Mouse (Mus musculus) spleen, adult 2 months (tissue): Measurements from ENCODE around the gene Acer1. TPM values are rescaled to one million over a fixed set of nuclear protein-coding genes. Genes with fewer than 3 reads are reported as not detected.

Experiments used
- DNase-seq, 2 experiments: peaks; one replicate each; pipeline versions ENCODE4 v3.0.0 to v3.0.0-alpha.2; 2012 to 2021; ENCODE audit warnings: low spot score in 2 of 2, low read depth in 1 of 2
- H3K27ac ChIP-seq: fragments of 200-500 bp; 2 replicates; pipeline ENCODE4 v1.5.1; 2012; ENCODE audit warnings: low read length, inconsistent platforms; ENCODE audit not compliant: insufficient read depth
- H3K27me3 ChIP-seq: fragments of 200-500 bp; 2 replicates; pipeline ENCODE4 v1.6.1; 2012; ENCODE audit warnings: mild to moderate bottlenecking, moderate library complexity, low read length, inconsistent platforms; ENCODE audit not compliant: control insufficient read depth, insufficient read depth
- H3K36me3 ChIP-seq: fragments of 200-500 bp; 2 replicates; pipeline ENCODE4 v1.6.1; 2012; ENCODE audit warnings: mild to moderate bottlenecking, low read length, inconsistent platforms; ENCODE audit not compliant: control insufficient read depth, insufficient read depth
- H3K4me1 ChIP-seq: fragments of 200-500 bp; 2 replicates; pipeline ENCODE4 v1.6.1; 2011; ENCODE audit warnings: inconsistent platforms; ENCODE audit not compliant: control insufficient read depth, insufficient read depth, insufficient read length
- H3K4me3 ChIP-seq: fragments of 200-500 bp; 2 replicates; pipeline ENCODE4 v1.5.1; 2011; ENCODE audit warnings: mild to moderate bottlenecking, inconsistent platforms; ENCODE audit not compliant: insufficient read depth, insufficient read length; ENCODE audit errors: extremely low read depth
- CTCF ChIP-seq: fragments of 200-500 bp; IDR thresholded peaks from 2 replicates; pipeline ENCODE4 v1.5.1; 2011; ENCODE audit warnings: mild to moderate bottlenecking, inconsistent platforms; ENCODE audit not compliant: insufficient read depth, insufficient read length, insufficient replicate concordance; ENCODE audit errors: extremely low read depth
- POLR2A ChIP-seq: fragments of 200-500 bp; IDR thresholded peaks from 2 replicates; pipeline ENCODE4 v1.6.1; 2011; ENCODE audit warnings: low read depth, low read length, inconsistent platforms
- WGBS: fragments of 180-500 bp; shearing (Covaris S2); methylation state at CpG from one replicate; pipeline ENCODE4 v1.1.7; 2018; 5-methylcytosine and 5-hydroxymethylcytosine counted together
- polyA plus RNA-seq: library from polyadenylated mRNA; depleted of rRNA; stranded (reverse); fragments of >200 nt; gene quantifications from 2 replicates; pipeline ENCODE4 v1.2.3, GENCODE M21; 2012

Gene Acer1
- polyA plus RNA-seq, 1 experiment: not detected

DNA sequence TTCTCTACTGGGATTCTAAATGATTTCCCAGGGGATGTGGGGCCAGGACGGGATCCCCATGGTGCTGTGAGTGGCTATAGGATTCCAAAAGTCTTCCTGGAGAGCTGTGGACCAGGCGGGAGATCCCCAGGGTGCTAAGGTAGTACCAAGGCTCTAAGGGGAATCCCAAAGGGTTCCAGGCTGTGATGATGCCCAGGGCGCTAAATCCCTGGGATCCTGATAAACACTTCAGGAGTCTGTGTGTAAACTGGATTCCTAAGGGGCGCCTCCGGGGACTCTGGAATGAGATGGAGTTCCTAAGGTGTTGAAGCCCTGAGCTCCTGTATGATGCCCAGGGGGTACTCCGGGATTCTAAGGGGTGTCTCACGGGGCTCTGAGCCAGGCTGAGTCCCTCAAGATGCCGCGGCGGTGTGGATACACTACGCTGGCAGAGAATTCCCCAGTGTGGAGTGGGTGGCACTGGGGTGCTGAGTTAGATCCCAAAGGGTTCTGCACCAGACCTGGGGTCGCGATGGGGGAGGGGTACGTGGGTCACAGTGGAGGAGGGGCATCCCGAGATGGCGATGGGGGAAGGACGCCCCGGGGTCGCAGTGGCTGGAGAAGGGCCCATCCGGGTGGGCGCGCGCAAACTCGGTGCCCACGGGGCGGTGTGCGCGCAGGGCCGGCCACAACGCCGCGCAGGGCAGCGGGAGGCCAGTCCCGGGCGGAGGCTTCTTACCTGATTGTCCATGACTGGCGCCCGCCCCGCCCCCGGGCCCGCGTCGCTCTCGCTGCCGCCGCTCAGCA lies 47.2 kb downstream of the Acer1 start:
- H3K27me3 ChIP-seq: no peaks in the 10 kb centered on the region
- no peak for TF ChIP-seq CTCF
- no peak for TF ChIP-seq POLR2A
- H3K4me3 ChIP-seq: peak overlapping the region; percentile 88
- H3K36me3 ChIP-seq: no peaks in the 10 kb centered on the region
- DNase-seq: peak in 1 of 2 experiments; percentile 41
- H3K4me1 ChIP-seq: peaks cover 6% of the 10 kb centered on the region; the same call in 1 of the 2 replicates
- peak overlapping the region; percentile 37; the same call in 1 of the 2 replicates for H3K27ac ChIP-seq
- WGBS: 5% methylated on average over 45 of the region's 45 CpGs

- peaks cover 8% of the 10 kb centered on the region; the same call in 1 of the 2 replicates for H3K4me1 ChIP-seq
- 79% methylated on average over 2 of the region's 2 CpGs for WGBS
Measured at GRCm38 (mm10) chr17:56933395-56933794, 48.5 kb downstream of the Acer1 start.

GRCm38 (mm10) chr17:56930026-56930425 lies 51.9 kb downstream of the Acer1 start:
- H3K36me3 ChIP-seq: no peaks in the 10 kb centered on the region
- H3K27ac ChIP-seq: no peak overlapping the region; the same call in 1 of the 2 replicates
- peaks cover 7% of the 10 kb centered on the region; the same call in 1 of the 2 replicates for H3K4me1 ChIP-seq
- no peak for TF ChIP-seq CTCF
- no peak for TF ChIP-seq POLR2A
- H3K27me3 ChIP-seq: no peaks in the 10 kb centered on the region
- H3K4me3 ChIP-seq: no peak overlapping the region
- no peak for DNase-seq
- WGBS: 69% methylated on average over 8 of the region's 8 CpGs

More at GRCm38 (mm10) chr17:56933395-56933794, 48.5 kb downstream of the Acer1 start:
- H3K27ac ChIP-seq: no peak overlapping the region
- TF ChIP-seq CTCF (no peak), POLR2A (no peak)
- no peaks in the 10 kb centered on the region for H3K36me3 ChIP-seq
- no peaks in the 10 kb centered on the region for H3K27me3 ChIP-seq
- DNase-seq: no peak
- no peak overlapping the region for H3K4me3 ChIP-seq

DNA sequence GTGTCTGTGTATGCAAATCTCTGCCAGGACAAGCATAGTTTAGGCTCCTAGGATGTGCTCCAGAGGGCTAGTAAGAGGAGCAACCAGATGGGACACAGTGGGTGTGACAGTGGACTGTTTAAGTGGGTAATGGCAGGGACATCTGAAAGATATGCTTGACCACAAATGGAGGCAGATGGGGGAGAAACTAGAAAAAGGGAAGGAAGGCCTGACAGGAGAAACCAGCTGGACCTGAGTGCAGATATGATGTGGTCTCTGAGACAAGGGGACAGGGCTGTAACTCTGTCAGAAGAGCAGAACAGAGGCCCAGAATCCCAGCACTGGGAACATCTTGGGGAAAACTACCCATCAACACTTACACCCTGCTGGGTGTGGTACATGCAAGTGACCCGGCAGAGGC lies 52.4 kb downstream of the Acer1 start:
- no peak for TF ChIP-seq CTCF
- TF ChIP-seq POLR2A: no peak
- Histone ChIP-seq H3K4me3 (no peak overlapping the region), H3K27me3 (no peaks in the 10 kb centered on the region), H3K4me1 (peaks cover 7% of the 10 kb centered on the region; the same call in 1 of the 2 replicates), H3K36me3 (0 out of 2 replicates have a peak, but pooled peaks cover 2% of the 10 kb centered on the region), H3K27ac (no peak overlapping the region)
- no peak for DNase-seq
- 65% methylated on average over 1 of the region's 1 CpGs for WGBS

GRCm38 (mm10) chr17:56929101-56929500 lies 52.8 kb downstream of the Acer1 start:
- no peak for TF ChIP-seq POLR2A
- no peak for TF ChIP-seq CTCF
- no peak for DNase-seq
- Histone ChIP-seq H3K27me3 (no peaks in the 10 kb centered on the region), H3K4me3 (no peak overlapping the region), H3K36me3 (0 out of 2 replicates have a peak, but pooled peaks cover 2% of the 10 kb centered on the region), H3K27ac (no peak overlapping the region), H3K4me1 (peaks cover 7% of the 10 kb centered on the region; the same call in 1 of the 2 replicates)

- WGBS: 67% methylated on average over 2 of the region's 2 CpGs
- H3K4me1 ChIP-seq: peaks cover 9% of the 10 kb centered on the region; the same call in 1 of the 2 replicates
- 0 out of 2 replicates have a peak, but pooled peaks cover 2% of the 10 kb centered on the region for H3K36me3 ChIP-seq
- no peak for DNase-seq
- H3K27me3 ChIP-seq: no peaks in the 10 kb centered on the region
- H3K27ac ChIP-seq: no peak overlapping the region
- H3K4me3 ChIP-seq: no peak overlapping the region
- TF ChIP-seq CTCF (no peak), POLR2A (no peak)
Measured at GRCm38 (mm10) chr17:56925998-56926397, 55.9 kb downstream of the Acer1 start.

GRCm38 (mm10) chr17:56919725-56920124 lies 62.2 kb downstream of the Acer1 start:
- TF ChIP-seq CTCF (no peak), POLR2A (no peak)
- no peak overlapping the region for H3K27ac ChIP-seq
- H3K27me3 ChIP-seq: no peaks in the 10 kb centered on the region
- H3K4me1 ChIP-seq: 0 out of 2 replicates have a peak, but pooled peaks cover 2% of the 10 kb centered on the region
- DNase-seq: no peak
- no peak overlapping the region for H3K4me3 ChIP-seq
- WGBS: 91% methylated on average over 3 of the region's 3 CpGs
- peaks cover 10% of the 10 kb centered on the region; the same call in 1 of the 2 replicates for H3K36me3 ChIP-seq
